Mouse (Mus musculus): Measurements from ENCODE around the gene Glis1. TPM values are rescaled to one million over a fixed set of nuclear protein-coding genes. Genes with fewer than 3 reads are reported as not detected.

Gene Glis1
- polyA plus RNA-seq (2012; rRNA removed; ENCODE audit: low replicate concordance): 1.9 and 3.6 TPM in 2 replicates

GRCm38 (mm10) chr4:107434356-107435237, at the start of gene Glis1:
Gene Glis1, plus strand, starts transcription at chr4:107434591.

GRCm38 (mm10) chr4:107684130-107684529, 249.7 kb downstream of the Glis1 start, which contains the start of gene Dmrtb1:
Gene Dmrtb1, minus strand, starts transcription at chr4:107684230.

Other genes with a start within 250 kb of the Glis1 start
- gene Ldlrad1, start 225.4 kb upstream of the Glis1 start, polyA plus RNA-seq (2012; rRNA removed; ENCODE audit: low replicate concordance): 1.2 and 1.9 TPM in 2 replicates
- gene Lrrc42, start 181.1 kb upstream of the Glis1 start, polyA plus RNA-seq (2012; rRNA removed; ENCODE audit: low replicate concordance): 8.1 and 10.7 TPM in 2 replicates
- 2.2 and 3.4 TPM in 2 replicates for gene Hspb11, start 181.0 kb upstream of the Glis1 start, polyA plus RNA-seq (2012; rRNA removed; ENCODE audit: low replicate concordance)
- gene Dio1, start 127.4 kb upstream of the Glis1 start, polyA plus RNA-seq (2012; rRNA removed; ENCODE audit: low replicate concordance): 0.91 TPM in 1 of 2 replicates, not detected in the other
- 27.9 and 58.1 TPM in 2 replicates for gene Yipf1, start 120.2 kb upstream of the Glis1 start, polyA plus RNA-seq (2012; rRNA removed; ENCODE audit: low replicate concordance)
- gene Ndc1, start 66.8 kb upstream of the Glis1 start, polyA plus RNA-seq (2012; rRNA removed; ENCODE audit: low replicate concordance): 22.6 and 46.7 TPM in 2 replicates
- gene Dmrtb1, start 249.6 kb downstream of the Glis1 start, polyA plus RNA-seq (2012; rRNA removed; ENCODE audit: low replicate concordance): 0.20 and 0.36 TPM in 2 replicates